Mouse (Mus musculus) left cerebral cortex, adult 18-20 months (tissue): ENCODE results near the gene Ciapin1. TPM values are rescaled to one million over a fixed set of nuclear protein-coding genes. Genes with fewer than 3 reads are reported as not detected.
A peak's percentile ranks its signal among the peaks of the same experiment; 100 is the strongest.

Experiments used
- DNase-seq, 2 experiments: peaks; one replicate each; pipeline ENCODE4 v3.0.0; 2021 to 2022; ENCODE audit warnings: low spot score in 2 of 2, mixed read lengths in 1 of 2
- long read RNA-seq, 2 experiments: library from polyadenylated mRNA; stranded (forward); transcript quantifications; one replicate each; pipeline ENCODE4 v2.0.0; 2021
- total RNA-seq, 2 experiments: library from RNA; stranded (reverse); gene quantifications; 2 replicates each; pipeline ENCODE4 v1.2.3; 2021

The Ciapin1 gene
- total RNA-seq, result 10 to 100 TPM; 72.3 to 75.6 TPM
- long read RNA-seq, experiment 1, full-length matches to known transcripts, result 85 of 106 reads
- long read RNA-seq, experiment 1, partial matches to known transcripts, result 12 of 106 reads
- long read RNA-seq, experiment 1, other reads (novel, unspliced or antisense), result 9 of 106 reads
- long read RNA-seq, experiment 2, full-length matches to known transcripts, result 64 of 80 reads
- long read RNA-seq, experiment 2, partial matches to known transcripts, result 9 of 80 reads
- long read RNA-seq, experiment 2, other reads (novel, unspliced or antisense), result 7 of 80 reads

GRCm38 (mm10) chr8:94837662-94838574 is at the start of gene Ciapin1, which contains the start of gene Coq9:
TSS of gene Ciapin1 (minus strand) at chr8:94838358.
TSS of gene Coq9 (plus strand) at chr8:94838321.
- DNase-seq, result peak; percentile 92 to 95

- DNase-seq, result no peak
Measured at GRCm38 (mm10) chr8:94880742-94881141, 42.6 kb upstream of the Ciapin1 start.

- no peak for DNase-seq
Measured at GRCm38 (mm10) chr8:94876820-94877219, 38.7 kb upstream of the Ciapin1 start.

GRCm38 (mm10) chr8:94876197-94876730 is 38.1 kb upstream of the Ciapin1 start, which contains the start of gene Dok4:
TSS of gene Dok4 (minus strand) at chr8:94876330.
- peak; percentile 69 to 72 for DNase-seq

GRCm38 (mm10) chr8:94875871-94876150 is 37.7 kb upstream of the Ciapin1 start:
- no peak for DNase-seq

GRCm38 (mm10) chr8:94875096-94875870 is 37.1 kb upstream of the Ciapin1 start:
- no peak for DNase-seq

GRCm38 (mm10) chr8:94874358-94874757 is 36.2 kb upstream of the Ciapin1 start:
- peak; percentile 73 for DNase-seq

GRCm38 (mm10) chr8:94872576-94872975 is 34.4 kb upstream of the Ciapin1 start:
- DNase-seq, result no peak

- no peak for DNase-seq
Measured at GRCm38 (mm10) chr8:94872156-94872555, 34.0 kb upstream of the Ciapin1 start.

GRCm38 (mm10) chr8:94871108-94871894 is 33.1 kb upstream of the Ciapin1 start:
- peak; percentile 49 to 64 for DNase-seq

GRCm38 (mm10) chr8:94870474-94871107 is 32.4 kb upstream of the Ciapin1 start:
- DNase-seq, result peak; percentile 58 to 70

GRCm38 (mm10) chr8:94870003-94870402 is 31.8 kb upstream of the Ciapin1 start:
- DNase-seq, result no peak

GRCm38 (mm10) chr8:94869146-94869545 is 31.0 kb upstream of the Ciapin1 start:
- DNase-seq, result no peak

GRCm38 (mm10) chr8:94866921-94867320 is 28.8 kb upstream of the Ciapin1 start:
- no peak for DNase-seq

GRCm38 (mm10) chr8:94865292-94865691 is 27.1 kb upstream of the Ciapin1 start:
- no peak for DNase-seq

- DNase-seq, result no peak
Measured at GRCm38 (mm10) chr8:94863897-94864673, 25.9 kb upstream of the Ciapin1 start.

GRCm38 (mm10) chr8:94862487-94863220 is 24.5 kb upstream of the Ciapin1 start:
- DNase-seq, result no peak

- peak in 1 of 2 experiments; percentile 64 for DNase-seq
Measured at GRCm38 (mm10) chr8:94861352-94861910, 23.3 kb upstream of the Ciapin1 start.
